Mouse (Mus musculus): ENCODE results near the gene Rdh1. TPM values are rescaled to one million over a fixed set of nuclear protein-coding genes. Genes with fewer than 3 reads are reported as not detected.

Gene Rdh1
- total RNA-seq (2023): under 1 TPM; 0.20 to 0.75 TPM

GRCm38 (mm10) chr10:127759181-127760110, at the start of gene Rdh1, which contains the start of gene Rdh16f1:
TSS of gene Rdh1 (plus strand) at chr10:127759721.
TSS of gene Rdh16f1 (plus strand) at chr10:127759787.

GRCm38 (mm10) chr10:127724178-127724577, 35.3 kb upstream of the Rdh1 start, which contains the start of gene Tac2:
TSS of gene Tac2 (plus strand) at chr10:127724478.

GRCm38 (mm10) chr10:127739083-127739660, 20.3 kb upstream of the Rdh1 start, which contains the start of gene Zbtb39:
TSS of gene Zbtb39 (plus strand) at chr10:127739538.

GRCm38 (mm10) chr10:127751548-127751947, 8.0 kb upstream of the Rdh1 start, which contains the start of gene Gpr182:
TSS of gene Gpr182 (minus strand) at chr10:127751732.

GRCm38 (mm10) chr10:127776011-127776410, 16.5 kb downstream of the Rdh1 start, which contains the start of gene Rdh9:
TSS of gene Rdh9 (plus strand) at chr10:127776386.

GRCm38 (mm10) chr10:127800891-127801290, 41.4 kb downstream of the Rdh1 start, which contains the start of gene Rdh16:
TSS of gene Rdh16 (plus strand) at chr10:127801152.

Other genes starting within 250 kb of the Rdh1 start
- gene Ndufa4l2, start 244.8 kb upstream of the Rdh1 start, total RNA-seq (2023): not detected
- gene Shmt2, start 237.3 kb upstream of the Rdh1 start, total RNA-seq (2023): 10 to 100 TPM; 26.5 to 28.3 TPM
- not detected for gene Nxph4, start 225.2 kb upstream of the Rdh1 start, total RNA-seq (2023)
- gene Lrp1, start 138.6 kb upstream of the Rdh1 start, total RNA-seq (2023): 100 to 1,000 TPM in 1 of 2 experiments, 10 to 100 TPM in 1; 82.2 to 126 TPM
- gene Stat6, start 116.7 kb upstream of the Rdh1 start, total RNA-seq (2023): 100 to 1,000 TPM; 214 to 227 TPM
- 10 to 100 TPM in 1 of 2 experiments, 1 to 10 TPM in 1; 8.5 to 10.1 TPM for gene Nemp1, start 92.8 kb upstream of the Rdh1 start, total RNA-seq (2023)
- gene Nab2, start 91.2 kb upstream of the Rdh1 start, total RNA-seq (2023): 1 to 10 TPM in 1 of 2 experiments, under 1 TPM in 1; 0.58 to 2.0 TPM
- under 1 TPM; 0.27 to 0.42 TPM for gene Myo1a, start 54.6 kb upstream of the Rdh1 start, total RNA-seq (2023)
- gene Tac2, start 35.2 kb upstream of the Rdh1 start, total RNA-seq (2023): 1 to 10 TPM in 1 of 2 experiments, under 1 TPM in 1; 0.60 to 1.5 TPM
- gene Zbtb39, start 20.2 kb upstream of the Rdh1 start, total RNA-seq (2023): 10 to 100 TPM; 17.7 to 17.8 TPM
- gene Gpr182, start 8.0 kb upstream of the Rdh1 start, total RNA-seq (2023): under 1 TPM; 0.15 to 0.22 TPM
- gene Rdh16f1, start 66 bp downstream of the Rdh1 start, total RNA-seq (2023): not detected
- under 1 TPM; 0.42 to 0.44 TPM for gene Rdh9, start 16.7 kb downstream of the Rdh1 start, total RNA-seq (2023)
- under 1 TPM; 0.18 to 0.24 TPM for gene Rdh16, start 41.4 kb downstream of the Rdh1 start, total RNA-seq (2023)
- not detected for gene Rdh19, start 90.2 kb downstream of the Rdh1 start, total RNA-seq (2023)
- not detected for gene Rdh16f2, start 106.8 kb downstream of the Rdh1 start, total RNA-seq (2023)
- not detected for gene Rdh7, start 129.1 kb downstream of the Rdh1 start, total RNA-seq (2023)
- not detected for gene Sdr9c7, start 138.8 kb downstream of the Rdh1 start, total RNA-seq (2023)
- not detected for gene Hsd17b6, start 247.9 kb downstream of the Rdh1 start, total RNA-seq (2023)